Mouse (Mus musculus): ENCODE measurements around the gene Adgrl1.

DNA sequence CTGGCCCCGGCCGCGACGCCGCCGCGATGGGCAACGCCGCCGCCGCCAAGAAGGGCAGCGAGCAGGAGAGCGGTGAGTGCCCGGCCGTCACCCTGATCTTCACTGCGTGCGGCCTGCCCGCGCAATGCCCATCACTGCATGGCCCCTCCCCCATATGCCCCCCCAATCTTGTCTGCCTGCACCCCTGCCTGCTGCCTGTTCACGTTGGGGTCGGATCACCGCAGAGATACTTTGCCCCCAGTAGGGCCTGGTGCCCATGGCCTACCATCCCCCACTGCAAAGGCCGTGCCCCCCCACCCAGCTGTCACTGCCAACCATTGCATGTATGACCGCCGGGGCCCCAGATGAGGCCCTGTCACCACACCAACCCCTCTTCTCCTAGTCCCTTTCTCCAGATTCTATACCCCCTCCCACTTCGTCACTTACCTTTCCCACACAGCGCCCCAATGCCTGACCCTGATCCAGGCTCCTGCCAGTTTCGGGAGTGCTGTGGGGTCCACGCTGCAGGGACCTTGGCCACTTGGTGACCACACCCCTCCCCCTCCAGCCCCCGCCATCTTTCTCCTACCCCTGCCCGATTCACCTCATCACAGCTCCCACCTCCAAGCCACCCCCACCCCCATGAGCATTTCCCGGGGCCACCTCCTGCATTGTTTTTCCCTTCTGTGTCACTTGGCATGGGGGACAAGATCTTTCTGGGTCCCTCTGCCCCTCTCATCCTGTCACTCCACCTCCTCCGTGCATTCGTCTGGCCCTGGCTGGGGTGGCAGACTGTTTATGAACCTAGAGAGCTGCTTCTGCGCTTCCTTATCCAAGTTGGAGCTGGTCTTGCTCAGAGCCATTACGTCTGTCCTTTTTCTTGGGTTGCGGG lies 73.5 kb downstream of the Adgrl1 start:
- no peak for TF ChIP-seq CTCF (IDR thresholded peaks at IDR 0.05; ENCODE audit: low read depth, low read length)
- TF ChIP-seq TAL1 (conservative IDR thresholded peaks at IDR 0.05; ENCODE audit: low read depth, low read length): no peak

Measured in G1E (cell line).